Mouse (Mus musculus) heart, embryonic 16.5 days (tissue): ENCODE measurements around the gene Muc1. TPM values are rescaled to one million over a fixed set of nuclear protein-coding genes. Genes with fewer than 3 reads are reported as not detected.

Source experiments
- ATAC-seq: fragments of 200-750 bp; cut with Nextera tagmentation; replicated peaks from 2 replicates; pipeline ENCODE4 v1.8.0; 2017; ENCODE audit warnings: moderate number of reproducible peaks; ENCODE audit not compliant: insufficient read depth, low FRiP score; ENCODE audit errors: extremely low read depth
- H3K27ac ChIP-seq: fragments of 300-500 bp; sonication (generic); 2 replicates; pipeline ENCODE4 v1.5.1; 2014; ENCODE audit warnings: mild to moderate bottlenecking, low read length, control low read depth, moderate library complexity
- H3K27me3 ChIP-seq: fragments of 300-500 bp; sonication (generic); 2 replicates; pipeline ENCODE4 v1.6.1; 2014; ENCODE audit warnings: low read length, mixed read lengths; ENCODE audit not compliant: control insufficient read depth, insufficient read depth
- H3K36me3 ChIP-seq: fragments of 300-500 bp; sonication (generic); 2 replicates; pipeline ENCODE4 v1.6.1; 2014; ENCODE audit not compliant: control insufficient read depth, insufficient read depth
- H3K4me1 ChIP-seq: fragments of 300-500 bp; sonication (generic); 2 replicates; pipeline ENCODE4 v1.6.1; 2014; ENCODE audit warnings: low read length, mixed read lengths; ENCODE audit not compliant: control insufficient read depth, insufficient read depth
- H3K4me2 ChIP-seq: fragments of 300-500 bp; sonication (generic); 2 replicates; pipeline ENCODE4 v1.6.1; 2014; ENCODE audit warnings: low read depth, mild to moderate bottlenecking, control low read depth, low read length
- H3K4me3 ChIP-seq: fragments of 300-500 bp; sonication (generic); 2 replicates; pipeline ENCODE4 v1.5.1; 2014; ENCODE audit warnings: mild to moderate bottlenecking, control low read depth, low read length
- H3K9ac ChIP-seq: fragments of 300-500 bp; sonication (generic); 2 replicates; pipeline ENCODE4 v1.6.1; 2014; ENCODE audit warnings: low read length, control low read depth
- H3K9me3 ChIP-seq: fragments of 300-500 bp; sonication (generic); replicated peaks from 2 replicates; pipeline ENCODE4 v1.6.1; 2016; ENCODE audit warnings: low read length; ENCODE audit not compliant: control insufficient read depth
- WGBS: fragments of 180-500 bp; shearing (Covaris S2); extraction: QIAGEN DNeasy Blood & Tissue Kit; methylation state at CpG from one replicate; pipeline ENCODE4 v1.1.7; 2014; 5-methylcytosine and 5-hydroxymethylcytosine counted together
- polyA plus RNA-seq: library from polyadenylated mRNA; unstranded; fragments of >200 nt; fragmentation: Nextera tagmentation; extraction: Ambion mirVana; gene quantifications from 2 replicates; pipeline ENCODE4 v1.2.1, GENCODE M21; 2015

Muc1 gene
- polyA plus RNA-seq, 1 experiment from 2014 or later = 3.3 TPM

GRCm38 (mm10) chr3:89238494-89238893 lies 9.6 kb downstream of the Muc1 start:
- Histone ChIP-seq H3K4me3 (no peak overlapping the region), H3K36me3 (no peaks in the 10 kb centered on the region), H3K4me1 (peaks cover 4% of the 10 kb centered on the region), H3K27me3 (no peaks in the 10 kb centered on the region), H3K9me3 (no peaks in the 10 kb centered on the region), H3K9ac (no peak overlapping the region), H3K4me2 (no peak overlapping the region), H3K27ac (no peak overlapping the region)
- no peak for ATAC-seq
- 59% methylated on average over 12 of the region's 12 CpGs for WGBS

- Histone ChIP-seq H3K4me3 (no peak overlapping the region), H3K9ac (no peak overlapping the region), H3K4me1 (peaks cover 19% of the 10 kb centered on the region), H3K27ac (no peak overlapping the region), H3K36me3 (no peaks in the 10 kb centered on the region), H3K9me3 (no peaks in the 10 kb centered on the region), H3K4me2 (no peak overlapping the region), H3K27me3 (peaks cover 11% of the 10 kb centered on the region)
- ATAC-seq = no peak
- 69% methylated on average over 9 of the region's 9 CpGs for WGBS
Observed at GRCm38 (mm10) chr3:89242331-89242895, 13.6 kb downstream of the Muc1 start.

- Histone ChIP-seq H3K9ac (no peak overlapping the region), H3K4me2 (peak overlapping the region; percentile 47; the same call in 1 of the 2 replicates), H3K27me3 (peaks cover 11% of the 10 kb centered on the region), H3K36me3 (peaks cover 5% of the 10 kb centered on the region; the same call in 1 of the 2 replicates), H3K9me3 (no peaks in the 10 kb centered on the region), H3K4me3 (0 out of 2 replicates have a peak overlapping the region, but pooled peaks have one; percentile 15), H3K27ac (no peak overlapping the region), H3K4me1 (peaks cover 20% of the 10 kb centered on the region)
- 16% methylated on average over 14 of the region's 14 CpGs for WGBS
- ATAC-seq = no peak; the same call in 1 of the 2 replicates
Observed at GRCm38 (mm10) chr3:89243609-89244008, 14.8 kb downstream of the Muc1 start.

- 16% methylated on average over 25 of the region's 25 CpGs for WGBS
- Histone ChIP-seq H3K4me3 (peak overlapping the region; percentile 39), H3K27me3 (peaks cover 11% of the 10 kb centered on the region), H3K4me2 (peak overlapping the region; percentile 84), H3K27ac (no peak overlapping the region), H3K36me3 (peaks cover 5% of the 10 kb centered on the region; the same call in 1 of the 2 replicates), H3K9ac (no peak overlapping the region), H3K4me1 (peaks cover 20% of the 10 kb centered on the region), H3K9me3 (no peaks in the 10 kb centered on the region)
- ATAC-seq = no peak
Observed at GRCm38 (mm10) chr3:89244158-89244981, 15.5 kb downstream of the Muc1 start.

- Histone ChIP-seq H3K4me1 (peaks cover 20% of the 10 kb centered on the region), H3K9ac (0 out of 2 replicates have a peak overlapping the region, but pooled peaks have one; percentile 33), H3K9me3 (no peaks in the 10 kb centered on the region), H3K4me3 (peak overlapping the region; percentile 39), H3K27ac (no peak overlapping the region), H3K27me3 (peaks cover 11% of the 10 kb centered on the region), H3K36me3 (peaks cover 8% of the 10 kb centered on the region; the same call in 1 of the 2 replicates), H3K4me2 (peak overlapping the region; percentile 84)
- no peak for ATAC-seq
- WGBS = 1% methylated on average over 26 of the region's 26 CpGs
Observed at GRCm38 (mm10) chr3:89244982-89245687, 16.3 kb downstream of the Muc1 start.

GRCm38 (mm10) chr3:89245688-89246171 lies 16.9 kb downstream of the Muc1 start, which contains the start of gene Krtcap2:
Gene Krtcap2, plus strand, starts transcription at chr3:89245966.
- H3K27ac ChIP-seq = peak within 1 kb of the TSS; percentile 72
- H3K36me3 ChIP-seq = peaks cover 8% of the 10 kb centered on the region; the same call in 1 of the 2 replicates
- no peaks in the 10 kb centered on the region for H3K9me3 ChIP-seq
- H3K4me1 ChIP-seq = peaks cover 24% of the 10 kb centered on the region
- 4% methylated on average over 20 of the region's 20 CpGs for WGBS
- peak within 1 kb of the TSS; percentile 87 for H3K4me3 ChIP-seq
- peak within 1 kb of the TSS; percentile 83 for H3K9ac ChIP-seq
- no peak for ATAC-seq
- H3K4me2 ChIP-seq = peak within 1 kb of the TSS; percentile 84
- H3K27me3 ChIP-seq = peaks cover 11% of the 10 kb centered on the region

- peaks cover 32% of the 10 kb centered on the region for H3K4me1 ChIP-seq
- peak within 1 kb of the TSS; percentile 84 for H3K4me2 ChIP-seq
- WGBS = under 1% methylated on average over 40 of the region's 42 CpGs
- peak within 1 kb of the TSS; percentile 72 for H3K27ac ChIP-seq
- H3K9ac ChIP-seq = peak within 1 kb of the TSS; percentile 83
- peaks cover 8% of the 10 kb centered on the region; the same call in 1 of the 2 replicates for H3K36me3 ChIP-seq
- H3K4me3 ChIP-seq = peak within 1 kb of the TSS; percentile 87
- no peaks in the 10 kb centered on the region for H3K9me3 ChIP-seq
- ATAC-seq = peak; percentile 71
- H3K27me3 ChIP-seq = peaks cover 11% of the 10 kb centered on the region
Observed at GRCm38 (mm10) chr3:89246261-89247100, 17.6 kb downstream of the Muc1 start, which contains the start of gene Trim46. Gene Trim46, minus strand, starts transcription at chr3:89246309.

GRCm38 (mm10) chr3:89247466-89247865 lies 18.6 kb downstream of the Muc1 start:
- H3K4me1 ChIP-seq = peaks cover 36% of the 10 kb centered on the region
- WGBS = 83% methylated on average over 4 of the region's 4 CpGs
- peaks cover 8% of the 10 kb centered on the region; the same call in 1 of the 2 replicates for H3K36me3 ChIP-seq
- no peaks in the 10 kb centered on the region for H3K9me3 ChIP-seq
- H3K4me2 ChIP-seq = peak overlapping the region; percentile 84
- peaks cover 11% of the 10 kb centered on the region for H3K27me3 ChIP-seq
- H3K9ac ChIP-seq = peak overlapping the region; percentile 83; the same call in 1 of the 2 replicates
- H3K4me3 ChIP-seq = peak overlapping the region; percentile 87
- no peak overlapping the region for H3K27ac ChIP-seq
- ATAC-seq = no peak
